Mouse (Mus musculus) testis, adult 2 months (tissue): ENCODE measurements around the gene Abcb6. TPM values are rescaled to one million over a fixed set of nuclear protein-coding genes. Genes with fewer than 3 reads are reported as not detected.

Experiments
- H3K27ac ChIP-seq: fragments of 200-500 bp; 2 replicates; pipeline ENCODE4 v1.5.1; 2012; ENCODE audit warnings: low read depth, low read length; ENCODE audit not compliant: control insufficient read depth, insufficient read depth
- H3K27me3 ChIP-seq: fragments of 200-500 bp; 2 replicates; pipeline ENCODE4 v1.6.1; 2012; ENCODE audit warnings: mild to moderate bottlenecking, low read length, moderate library complexity; ENCODE audit not compliant: control insufficient read depth, insufficient read depth
- H3K36me3 ChIP-seq: fragments of 200-500 bp; 2 replicates; pipeline ENCODE4 v1.6.1; 2012; ENCODE audit warnings: mild to moderate bottlenecking, low read length; ENCODE audit not compliant: control insufficient read depth, insufficient read depth
- H3K4me1 ChIP-seq: fragments of 200-500 bp; 2 replicates; pipeline ENCODE4 v1.6.1; 2012; ENCODE audit warnings: low read length; ENCODE audit not compliant: control insufficient read depth, insufficient read depth
- H3K4me3 ChIP-seq: fragments of 200-500 bp; 2 replicates; pipeline ENCODE4 v1.5.1; 2012; ENCODE audit warnings: low read depth, mild to moderate bottlenecking, low read length, moderate library complexity, mixed read lengths; ENCODE audit not compliant: control insufficient read depth
- CTCF ChIP-seq: fragments of 200-500 bp; IDR thresholded peaks from 2 replicates; pipeline ENCODE4 v1.5.1; 2012; ENCODE audit warnings: low read depth, mild to moderate bottlenecking, inconsistent platforms, low read length, moderate library complexity; ENCODE audit not compliant: control insufficient read depth, insufficient read depth, insufficient replicate concordance
- POLR2A ChIP-seq: fragments of 200-500 bp; IDR thresholded peaks from 2 replicates; pipeline ENCODE4 v1.6.1; 2012; ENCODE audit warnings: low read depth, mild to moderate bottlenecking, inconsistent platforms, low read length, moderate library complexity; ENCODE audit not compliant: control insufficient read depth
- polyA plus RNA-seq: library from polyadenylated mRNA; depleted of rRNA; stranded (reverse); fragments of >200 nt; gene quantifications from 2 replicates; pipeline ENCODE4 v1.2.3, GENCODE M21; 2012; rRNA removed

The Abcb6 gene
- polyA plus RNA-seq, 1 experiment: 34.2 TPM

GRCm38 (mm10) chr1:75128641-75129040, 51.6 kb downstream of the Abcb6 start:
- Histone ChIP-seq H3K4me1 (no peaks in the 10 kb centered on the region; the same call in 1 of the 2 replicates), H3K27ac (no peak overlapping the region), H3K4me3 (no peak overlapping the region), H3K27me3 (no peaks in the 10 kb centered on the region), H3K36me3 (no peaks in the 10 kb centered on the region)
- TF ChIP-seq POLR2A: no peak
- no peak for TF ChIP-seq CTCF

GRCm38 (mm10) chr1:75125418-75125817, 54.8 kb downstream of the Abcb6 start:
- 0 out of 2 replicates have a peak overlapping the region, but pooled peaks have one; percentile 3 for H3K27ac ChIP-seq
- no peaks in the 10 kb centered on the region for H3K36me3 ChIP-seq
- no peak overlapping the region; the same call in 1 of the 2 replicates for H3K4me3 ChIP-seq
- no peaks in the 10 kb centered on the region; the same call in 1 of the 2 replicates for H3K4me1 ChIP-seq
- TF ChIP-seq POLR2A (no peak), CTCF (no peak)
- no peaks in the 10 kb centered on the region for H3K27me3 ChIP-seq

- peak within 1 kb of the TSS; percentile 93 for H3K4me3 ChIP-seq
- no peaks in the 10 kb centered on the region for H3K36me3 ChIP-seq
- peak; percentile 78 for TF ChIP-seq POLR2A
- peak; percentile 76; the same call in 1 of the 2 replicates for TF ChIP-seq CTCF
- H3K4me1 ChIP-seq: no peaks in the 10 kb centered on the region; the same call in 1 of the 2 replicates
- no peaks in the 10 kb centered on the region for H3K27me3 ChIP-seq
- peak within 1 kb of the TSS; percentile 89 for H3K27ac ChIP-seq
Observed at GRCm38 (mm10) chr1:75124346-75125321, 55.6 kb downstream of the Abcb6 start, which contains the start of gene Nhej1. Nhej1 (minus strand) TSS chr1:75125200.

- H3K4me1 ChIP-seq: no peaks in the 10 kb centered on the region; the same call in 1 of the 2 replicates
- H3K36me3 ChIP-seq: no peaks in the 10 kb centered on the region
- H3K27me3 ChIP-seq: no peaks in the 10 kb centered on the region
- H3K27ac ChIP-seq: no peak overlapping the region
- no peak overlapping the region for H3K4me3 ChIP-seq
- TF ChIP-seq POLR2A: no peak
- no peak for TF ChIP-seq CTCF
Observed at GRCm38 (mm10) chr1:75122211-75122610, 58.0 kb downstream of the Abcb6 start.

Other genes starting within 250 kb of the Abcb6 start
- 204 and 212 TPM in 2 replicates for gene Cfap65, start 244.8 kb downstream of the Abcb6 start, polyA plus RNA-seq
- gene Ihh, start 228.7 kb downstream of the Abcb6 start, polyA plus RNA-seq: 0.43 and 0.94 TPM in 2 replicates
- 7.7 and 7.9 TPM in 2 replicates for gene Nhej1, start 55.2 kb downstream of the Abcb6 start, polyA plus RNA-seq
- gene Slc23a3, start 46.5 kb downstream of the Abcb6 start, polyA plus RNA-seq: not detected in 2 replicates
- gene Cnppd1, start 37.7 kb downstream of the Abcb6 start, polyA plus RNA-seq: 43.5 and 44.3 TPM in 2 replicates
- gene Retreg2, start 37.6 kb downstream of the Abcb6 start, polyA plus RNA-seq: 211 and 215 TPM in 2 replicates
- gene Zfand2b, start 11.7 kb downstream of the Abcb6 start, polyA plus RNA-seq: 7.1 and 7.4 TPM in 2 replicates
- gene Ankzf1, start 11.8 kb upstream of the Abcb6 start, polyA plus RNA-seq: 5.4 and 6.2 TPM in 2 replicates
- 529 TPM in 2 replicates for gene Atg9a, start 11.8 kb upstream of the Abcb6 start, polyA plus RNA-seq
- gene Glb1l, start 30.4 kb upstream of the Abcb6 start, polyA plus RNA-seq: 117 and 129 TPM in 2 replicates
- gene Stk16, start 30.4 kb upstream of the Abcb6 start, polyA plus RNA-seq: 205 and 207 TPM in 2 replicates
- 163 and 204 TPM in 2 replicates for gene Tuba4a, start 39.5 kb upstream of the Abcb6 start, polyA plus RNA-seq
- 10.2 and 12.7 TPM in 2 replicates for gene A630095N17Rik, start 51.7 kb upstream of the Abcb6 start, polyA plus RNA-seq
- 298 and 299 TPM in 2 replicates for gene Dnajb2, start 56.0 kb upstream of the Abcb6 start, polyA plus RNA-seq
- gene Ptprn, start 84.1 kb upstream of the Abcb6 start, polyA plus RNA-seq: 0.41 and 0.49 TPM in 2 replicates
- gene Resp18, start 98.0 kb upstream of the Abcb6 start, polyA plus RNA-seq: 0.20 TPM in 1 of 2 replicates, not detected in the other
- gene Dnpep, start 137.6 kb upstream of the Abcb6 start, polyA plus RNA-seq: 158 and 175 TPM in 2 replicates
- 3.6 and 9.8 TPM in 2 replicates for gene Des, start 179.9 kb upstream of the Abcb6 start, polyA plus RNA-seq
- 1.4 and 5.8 TPM in 2 replicates for gene Speg, start 194.9 kb upstream of the Abcb6 start, polyA plus RNA-seq